Mouse (Mus musculus) CH12.LX (cell line): ENCODE results near the gene Cacna1c. TPM values are rescaled to one million over a fixed set of nuclear protein-coding genes. Genes with fewer than 3 reads are reported as not detected.

ENCODE experiments used
- DNase-seq: peaks from one replicate; pipeline ENCODE4 v3.0.0-alpha.2; 2013; ENCODE audit errors: extremely low read depth
- H3K27ac ChIP-seq: 2 replicates; pipeline ENCODE4 v1.5.1; 2012; ENCODE audit warnings: low read depth, mild to moderate bottlenecking, control low read depth, moderate library complexity; ENCODE audit not compliant: insufficient read depth
- H3K27me3 ChIP-seq: replicated peaks from 2 replicates; pipeline ENCODE3; 2012; ENCODE audit warnings: inconsistent platforms
- H3K36me3 ChIP-seq, 2 experiments: replicated peaks in 1 of 2; 2 replicates each; pipeline versions ENCODE3 to v1.6.1; 2012; ENCODE audit warnings: inconsistent platforms in 1 of 2, low read length in 1 of 2, mild to moderate bottlenecking in 1 of 2, mixed read lengths in 1 of 2, moderate library complexity in 1 of 2; ENCODE audit not compliant: control insufficient read depth in 1 of 2, insufficient read depth in 1 of 2
- H3K4me1 ChIP-seq, 2 experiments: 2 replicates each; pipeline ENCODE4 v1.6.1; 2012; ENCODE audit warnings: inconsistent platforms in 1 of 2, moderate library complexity in 1 of 2; ENCODE audit not compliant: insufficient read depth in 2 of 2, control insufficient read depth in 1 of 2
- H3K4me2 ChIP-seq: 2 replicates; pipeline ENCODE4 v1.6.1; 2012; ENCODE audit warnings: low read depth, mild to moderate bottlenecking, control low read depth; ENCODE audit not compliant: poor library complexity, insufficient read depth, severe bottlenecking
- H3K4me3 ChIP-seq, 3 experiments: fragments of 150-350 bp in 1 of 3; sonication (generic) in 1 of 3; replicated peaks in 1 of 3; 2 replicates each; pipeline versions ENCODE3 to v1.5.1; 2011 to 2012; ENCODE audit warnings: low read depth in 2 of 3, low read length in 2 of 3, mild to moderate bottlenecking in 2 of 3, moderate library complexity in 2 of 3, control low read depth in 1 of 3, improper control_type of control experiment in 1 of 3, inconsistent platforms in 1 of 3, mixed read lengths in 1 of 3; ENCODE audit not compliant: poor library complexity in 1 of 3
- H3K79me2 ChIP-seq: replicated peaks from 2 replicates; pipeline ENCODE4 v1.6.1; 2012; ENCODE audit warnings: mild to moderate bottlenecking, moderate library complexity; ENCODE audit not compliant: control insufficient read depth, poor library complexity, insufficient read depth, severe bottlenecking; ENCODE audit errors: extremely low read depth
- H3K9ac ChIP-seq: 2 replicates; pipeline ENCODE4 v1.6.1; 2012; ENCODE audit warnings: low read depth, mild to moderate bottlenecking, control low read depth, moderate library complexity; ENCODE audit not compliant: insufficient read depth
- H3K9me3 ChIP-seq: replicated peaks from 2 replicates; pipeline ENCODE3; 2012; ENCODE audit warnings: low read length, inconsistent platforms, mixed read lengths
- BHLHE40 ChIP-seq: IDR thresholded peaks from 2 replicates; pipeline ENCODE4 v1.6.1; 2011; ENCODE audit warnings: mild to moderate bottlenecking, low read depth, low read length, improper control_type of control experiment
- CHD1 ChIP-seq: IDR thresholded peaks from 2 replicates; pipeline ENCODE4 v1.6.1; 2012; ENCODE audit warnings: low read depth, low read length, improper control_type of control experiment, inconsistent platforms
- CHD2 ChIP-seq: IDR thresholded peaks from 2 replicates; pipeline ENCODE4 v1.6.1; 2011; ENCODE audit warnings: low read length, improper control_type of control experiment
- CTCF ChIP-seq, 2 experiments: IDR thresholded peaks in 1 of 2; conservative IDR thresholded peaks in 1 of 2; 2 replicates each; pipeline ENCODE4 v1.5.1; 2011 to 2012; ENCODE audit warnings: low read depth in 2 of 2, low read length in 2 of 2, improper control_type of control experiment in 1 of 2, inconsistent platforms in 1 of 2, mild to moderate bottlenecking in 1 of 2, moderate library complexity in 1 of 2
- E2F4 ChIP-seq: IDR thresholded peaks from 2 replicates; pipeline ENCODE4 v1.6.1; 2011; ENCODE audit warnings: low read depth, low read length, improper control_type of control experiment; ENCODE audit not compliant: insufficient replicate concordance
- ELF1 ChIP-seq: IDR thresholded peaks from 2 replicates; pipeline ENCODE4 v1.6.1; 2014; ENCODE audit warnings: low read depth, mild to moderate bottlenecking, inconsistent platforms, low read length, improper control_type of control experiment
- ETS1 ChIP-seq: conservative IDR thresholded peaks from 2 replicates; pipeline ENCODE4 v1.6.1; 2012; ENCODE audit warnings: low read depth, mild to moderate bottlenecking, inconsistent platforms, low read length, improper control_type of control experiment, moderate library complexity
- HCFC1 ChIP-seq: IDR thresholded peaks from 2 replicates; pipeline ENCODE4 v1.6.1; 2012; ENCODE audit warnings: low read depth, mild to moderate bottlenecking, inconsistent platforms, low read length, improper control_type of control experiment
- JUN ChIP-seq: IDR thresholded peaks from 2 replicates; pipeline ENCODE4 v1.6.1; 2011; ENCODE audit warnings: low read depth, mild to moderate bottlenecking, low read length, improper control_type of control experiment, moderate library complexity; ENCODE audit not compliant: insufficient read depth
- JUND ChIP-seq: conservative IDR thresholded peaks from 2 replicates; pipeline ENCODE4 v1.6.1; 2011; ENCODE audit warnings: low read depth, low read length, improper control_type of control experiment
- KAT2A ChIP-seq: IDR thresholded peaks from 2 replicates; pipeline ENCODE4 v1.6.1; 2012; ENCODE audit warnings: low read length, improper control_type of control experiment, inconsistent platforms; ENCODE audit not compliant: insufficient replicate concordance
- MAX ChIP-seq: IDR thresholded peaks from 2 replicates; pipeline ENCODE4 v1.6.1; 2011; ENCODE audit warnings: low read length, improper control_type of control experiment
- MEF2A ChIP-seq: IDR thresholded peaks from 2 replicates; pipeline ENCODE4 v1.6.1; 2014; ENCODE audit warnings: low read depth, mild to moderate bottlenecking, inconsistent platforms, low read length, improper control_type of control experiment, borderline replicate concordance
- PAX5 ChIP-seq: IDR thresholded peaks from 2 replicates; pipeline ENCODE4 v1.6.1; 2012; ENCODE audit warnings: low read length, inconsistent platforms, mixed read lengths
- POLR2A ChIP-seq: IDR thresholded peaks from 2 replicates; pipeline ENCODE4 v1.6.1; 2011; ENCODE audit warnings: low read depth, mild to moderate bottlenecking, improper control_type of control experiment, low read length
- POLR2AphosphoS2 ChIP-seq: IDR thresholded peaks from 2 replicates; pipeline ENCODE4 v1.6.1; 2011; ENCODE audit warnings: low read depth, low read length, improper control_type of control experiment
- RAD21 ChIP-seq: IDR thresholded peaks from 2 replicates; pipeline ENCODE4 v1.6.1; 2011; ENCODE audit warnings: low read depth, mild to moderate bottlenecking, low read length, improper control_type of control experiment, moderate library complexity
- SIN3A ChIP-seq: IDR thresholded peaks from 2 replicates; pipeline ENCODE4 v1.6.1; 2012; ENCODE audit warnings: low read length, improper control_type of control experiment, inconsistent platforms
- TBP ChIP-seq: conservative IDR thresholded peaks from 2 replicates; pipeline ENCODE4 v1.6.1; 2011; ENCODE audit warnings: low read depth, low read length, improper control_type of control experiment
- USF2 ChIP-seq: conservative IDR thresholded peaks from 2 replicates; pipeline ENCODE4 v1.6.1; 2011; ENCODE audit warnings: low read depth, low read length, improper control_type of control experiment
- ZC3H11A ChIP-seq: IDR thresholded peaks from 2 replicates; pipeline ENCODE4 v1.6.1; 2012; ENCODE audit warnings: low read depth, mild to moderate bottlenecking, inconsistent platforms, low read length, improper control_type of control experiment
- ZMIZ1 ChIP-seq: IDR thresholded peaks from 2 replicates; pipeline ENCODE4 v1.6.1; 2012; ENCODE audit warnings: low read depth, mild to moderate bottlenecking, inconsistent platforms, low read length, improper control_type of control experiment
- ZNF384 ChIP-seq: IDR thresholded peaks from 2 replicates; pipeline ENCODE4 v1.6.1; 2012; ENCODE audit warnings: low read depth, low read length, improper control_type of control experiment, inconsistent platforms
- dilution Hi-C: fragments of 300-500 bp; cut with MboI; formaldehyde crosslinking; loops from 2 replicates; pipeline ENCODE4 v1.14.3; 2020; ENCODE audit warnings: low sequenced_read_pairs; ENCODE audit not compliant: extremely low pct_unique_long_range_greater_than_20kb, extremely low pct_ligation_motif_present
- in situ Hi-C: fragments of 300-500 bp; cut with MboI; formaldehyde crosslinking; loops from 3 replicates; pipeline ENCODE4 v1.14.3; 2019; ENCODE audit warnings: low sequenced_read_pairs, low pct_ligation_motif_present, low pct_unique_long_range_greater_than_20kb, mixed read lengths
- polyA plus RNA-seq: library from polyadenylated mRNA; unstranded; fragments of >175 nt; gene quantifications from 2 replicates; pipeline ENCODE4 v1.2.1, GENCODE M21; 2012; ENCODE audit warnings: low read depth; ENCODE audit not compliant: insufficient read length
- total RNA-seq, 2 experiments: library from RNA; depleted of rRNA; stranded (reverse); fragments of 300-350 nt in 1 of 2; fragments of >200 nt in 1 of 2; gene quantifications; 2 replicates each; pipeline ENCODE4 v1.2.3; 2012 to 2014

The Cacna1c gene
- total and polyA plus RNA-seq, 3 experiments, result 0.04 TPM; not detected in 2

DNA sequence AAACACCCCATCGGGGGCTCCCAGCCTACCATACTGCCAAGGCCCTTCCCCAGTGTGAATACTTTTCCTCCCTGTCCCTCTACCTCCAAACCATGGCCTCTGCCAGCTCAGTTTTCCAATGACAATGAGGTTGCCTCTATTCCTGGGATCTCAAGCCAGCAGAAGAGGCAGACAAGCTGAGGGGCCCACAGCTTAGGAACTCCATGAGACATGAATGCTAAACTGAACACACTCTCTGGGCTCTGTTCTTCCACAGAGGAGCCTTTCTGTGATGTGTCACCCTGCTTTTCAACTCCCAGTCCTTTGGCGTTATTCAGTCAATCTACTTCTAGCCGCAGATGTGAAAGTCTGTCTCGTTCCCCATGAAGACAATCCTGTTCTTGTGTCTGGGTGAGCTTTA lies 399.8 kb downstream of the Cacna1c start:
- Histone ChIP-seq H3K9me3 (peaks cover 3% of the 10 kb centered on the region), H3K27ac (no peak overlapping the region), H3K9ac (no peak overlapping the region), H3K79me2 (no peaks in the 10 kb centered on the region), H3K4me2 (no peak overlapping the region), H3K27me3 (peaks cover 93% of the 10 kb centered on the region), H3K4me1 (no peaks in the 10 kb centered on the region), H3K36me3 (no peaks in the 10 kb centered on the region), H3K4me3 (no peak overlapping the region)
- dilution Hi-C loops (no loop called here), in situ Hi-C loops (no loop called here)
- no peak for DNase-seq
- no peak for TF ChIP-seq CHD1
- TF ChIP-seq POLR2AphosphoS2, result no peak
- TF ChIP-seq PAX5, result no peak
- TF ChIP-seq RAD21, result no peak
- no peak for TF ChIP-seq ELF1
- TF ChIP-seq SIN3A, result no peak
- no peak for TF ChIP-seq ZMIZ1
- TF ChIP-seq ZNF384, result no peak
- TF ChIP-seq POLR2A, result no peak
- TF ChIP-seq USF2, result no peak

DNA sequence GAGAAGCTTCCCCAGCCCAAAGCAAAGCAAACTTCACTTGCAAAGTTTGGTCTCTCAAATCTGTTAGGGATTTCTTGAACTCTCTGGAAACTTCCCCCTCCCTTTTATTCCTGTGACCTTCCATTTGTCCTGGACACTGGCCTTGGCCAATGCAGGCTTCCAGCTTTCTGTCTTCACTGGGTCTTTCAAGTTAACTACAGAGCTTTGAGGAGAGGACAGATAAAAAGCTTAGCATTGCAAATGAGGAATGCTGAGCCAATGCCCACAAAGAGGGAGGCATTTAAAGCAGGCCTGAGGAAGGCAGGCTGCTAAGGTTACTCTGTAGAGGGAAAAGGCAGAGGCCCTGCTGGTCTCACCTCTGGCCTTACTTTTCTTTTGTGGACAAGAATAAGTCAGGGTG lies 400.5 kb downstream of the Cacna1c start:
- no peaks in the 10 kb centered on the region for H3K79me2 ChIP-seq
- dilution Hi-C loops (no loop called here), in situ Hi-C loops (no loop called here)
- no peak overlapping the region for H3K27ac ChIP-seq
- no peak for DNase-seq
- no peaks in the 10 kb centered on the region for H3K4me1 ChIP-seq
- peaks cover 94% of the 10 kb centered on the region for H3K27me3 ChIP-seq
- no peak overlapping the region for H3K9ac ChIP-seq
- no peak overlapping the region for H3K4me3 ChIP-seq
- no peak for TF ChIP-seq MEF2A
- no peak for TF ChIP-seq E2F4
- no peak for TF ChIP-seq PAX5
- TF ChIP-seq USF2, result no peak
- no peak for TF ChIP-seq JUND
- TF ChIP-seq POLR2A, result no peak
- no peak for TF ChIP-seq ELF1
- no peak for TF ChIP-seq RAD21
- TF ChIP-seq CTCF (conservative IDR thresholded peaks at IDR 0.05 in 1 of 2, IDR thresholded peaks at IDR 0.05 in 1 of 2; ENCODE audit: low read depth in 2 of 2, low read length in 2 of 2), result no peak
- TF ChIP-seq BHLHE40, result no peak
- no peak for TF ChIP-seq ETS1
- TF ChIP-seq ZC3H11A, result no peak
- TF ChIP-seq CHD2, result no peak
- TF ChIP-seq HCFC1, result no peak
- TF ChIP-seq KAT2A, result no peak
- no peak for TF ChIP-seq ZMIZ1
- no peak for TF ChIP-seq JUN
- no peak for TF ChIP-seq MAX
- TF ChIP-seq ZNF384, result no peak
- TF ChIP-seq TBP, result no peak
- no peak overlapping the region for H3K4me2 ChIP-seq
- no peaks in the 10 kb centered on the region for H3K36me3 ChIP-seq
- H3K9me3 ChIP-seq, result peaks cover 3% of the 10 kb centered on the region
